Mouse (Mus musculus): Measurements from ENCODE around the gene Akr1cl.

Akr1cl gene

GRCm38 (mm10) chr1:64988176-64988575, 44.4 kb downstream of the Akr1cl start:
- no peak for DNase-seq (ENCODE audit: low read depth)

GRCm38 (mm10) chr1:64986120-64986519, 46.4 kb downstream of the Akr1cl start:
- peak; percentile 83 for DNase-seq (ENCODE audit: low read depth)

GRCm38 (mm10) chr1:64983247-64983646, 49.3 kb downstream of the Akr1cl start:
- DNase-seq (ENCODE audit: low read depth) = no peak

- DNase-seq (ENCODE audit: low read depth) = no peak
These were observed 54.2 kb downstream of the Akr1cl start for GRCm38 (mm10) chr1:64978321-64978799.

GRCm38 (mm10) chr1:64975346-64975745, 57.2 kb downstream of the Akr1cl start:
- no peak for DNase-seq (ENCODE audit: low read depth)

- DNase-seq (ENCODE audit: low read depth) = peak; percentile 14
These were observed 61.9 kb downstream of the Akr1cl start for GRCm38 (mm10) chr1:64970685-64971084.

All from NIH3T3 (cell line).